Mouse (Mus musculus): Measurements from ENCODE around the gene Gng12.

- TF ChIP-seq CTCF (IDR thresholded peaks at IDR 0.05): no peak
- no peak for TF ChIP-seq EP300 (IDR thresholded peaks at IDR 0.05)
Measured at GRCm38 (mm10) chr6:66894999-66895398, 1.2 kb upstream of the Gng12 start.
